Mouse (Mus musculus) fat pad, adult 2 months (tissue): ENCODE measurements around the gene Gm44965.
A peak's percentile ranks its signal among the peaks of the same experiment; 100 is the strongest.

Experiments used
- DNase-seq: peaks from one replicate; pipeline ENCODE4 v3.0.0-alpha.2; 2011; ENCODE audit warnings: low read depth, low spot score; ENCODE audit errors: extremely low read depth

The Gm44965 gene

DNA sequence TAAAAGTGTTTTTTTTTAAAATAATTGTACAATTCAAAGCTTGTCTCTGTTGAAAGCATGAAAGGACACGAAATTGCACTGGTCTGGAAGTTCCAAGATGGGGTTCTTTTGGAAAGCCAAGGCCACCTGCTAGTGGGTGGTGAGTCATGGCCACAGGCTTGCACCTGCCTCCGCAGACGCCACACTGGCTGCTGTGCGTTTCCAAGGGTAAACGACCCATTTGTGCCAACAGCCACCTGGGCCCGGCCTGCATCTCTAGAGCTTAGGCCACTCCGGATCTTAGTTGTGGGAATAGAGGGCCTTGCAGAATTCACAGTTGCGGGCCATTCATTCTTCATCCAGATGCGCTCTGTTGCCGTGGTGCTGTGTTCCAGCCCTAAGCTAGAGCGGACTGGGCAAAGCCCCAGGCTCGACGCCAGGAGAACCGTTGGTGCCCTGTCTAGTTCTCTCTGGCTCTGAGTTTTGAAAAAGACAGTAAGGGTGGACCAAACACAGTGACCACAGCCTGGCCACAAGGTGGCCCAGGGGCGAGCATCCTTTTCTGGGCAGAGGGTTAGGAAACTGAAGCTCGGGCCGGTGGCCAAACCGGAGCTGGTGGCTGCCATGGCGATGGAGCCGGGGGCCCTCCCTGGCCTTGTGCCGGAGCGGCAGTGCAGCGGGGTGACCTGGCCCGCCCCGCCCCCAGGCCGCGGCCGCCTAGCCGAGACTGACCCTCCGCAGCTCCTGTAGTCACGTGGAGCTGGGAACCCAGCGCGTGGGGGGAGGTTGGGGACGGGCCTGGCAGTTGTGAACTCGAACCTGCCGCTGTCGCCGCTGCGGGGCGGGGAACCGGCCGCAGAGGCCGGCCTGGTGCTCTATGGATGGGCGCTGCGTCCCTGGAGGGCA is at the start of gene Gm44965, which contains the start of gene Repin1:
TSS of gene Gm44965 (plus strand) at position 784 of the 885 bp plus-strand sequence.
TSS of gene Repin1 (plus strand) at position 726 of the 885 bp plus-strand sequence.
- no peak for DNase-seq

DNA sequence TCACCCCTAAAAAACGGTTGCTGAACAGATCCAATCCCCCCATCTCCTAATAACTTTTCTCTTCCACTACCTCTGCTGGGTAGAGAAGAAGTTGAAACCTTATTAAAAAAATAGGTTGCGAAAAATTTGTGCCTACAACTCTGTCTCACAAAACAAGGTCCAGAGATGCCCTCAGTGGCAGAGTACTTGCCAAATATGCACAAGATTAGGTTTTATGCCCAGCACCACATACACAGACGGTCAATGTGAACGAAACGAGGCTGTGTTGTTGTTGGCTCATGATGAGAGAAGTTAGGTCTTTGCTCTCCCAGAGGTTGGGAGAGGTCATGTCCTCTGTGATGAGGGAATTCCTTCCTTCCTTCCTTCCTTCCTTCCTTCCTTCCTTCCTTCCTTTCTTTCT is 48.5 kb upstream of the Gm44965 start:
- no peak for DNase-seq

DNA sequence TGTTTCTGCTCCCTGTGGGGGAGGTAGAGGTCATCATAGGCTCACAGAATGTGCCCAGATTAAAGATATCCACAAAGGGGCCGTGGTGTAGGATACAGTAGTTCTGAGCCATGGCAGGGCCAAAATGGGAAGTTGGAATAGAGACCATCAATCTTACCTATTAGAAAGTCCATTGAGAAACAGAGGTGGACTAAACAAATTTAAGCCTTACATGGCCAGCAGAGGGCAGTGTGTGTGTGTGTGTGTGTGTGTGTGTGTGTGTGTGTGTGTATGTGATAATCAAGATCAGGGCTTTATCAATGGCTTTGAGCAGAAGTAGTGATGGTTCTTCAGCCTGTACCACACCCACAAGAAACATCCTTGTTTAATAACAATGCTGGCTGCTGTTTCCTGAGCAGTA is 47.5 kb upstream of the Gm44965 start:
- DNase-seq = no peak

DNA sequence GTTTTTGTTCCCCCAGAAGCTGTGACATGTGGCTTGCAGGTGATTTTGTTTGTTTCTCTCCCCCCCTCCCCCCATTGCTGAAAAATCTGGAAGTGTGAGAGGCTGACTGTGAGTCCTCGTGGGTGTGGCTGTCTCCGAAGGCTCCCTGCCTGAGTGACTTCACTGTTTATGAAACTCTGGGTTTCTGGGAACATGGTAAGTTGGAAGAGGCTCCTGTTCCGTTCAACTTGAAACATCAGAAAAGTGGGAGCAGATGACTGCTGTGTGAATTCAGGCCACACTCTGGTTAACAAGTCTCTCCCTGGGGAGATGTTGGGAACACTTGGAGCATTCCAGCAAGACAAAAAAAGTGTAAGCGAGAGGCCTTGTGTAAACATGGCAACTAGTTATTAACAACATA is 46.9 kb upstream of the Gm44965 start:
- DNase-seq = no peak

DNA sequence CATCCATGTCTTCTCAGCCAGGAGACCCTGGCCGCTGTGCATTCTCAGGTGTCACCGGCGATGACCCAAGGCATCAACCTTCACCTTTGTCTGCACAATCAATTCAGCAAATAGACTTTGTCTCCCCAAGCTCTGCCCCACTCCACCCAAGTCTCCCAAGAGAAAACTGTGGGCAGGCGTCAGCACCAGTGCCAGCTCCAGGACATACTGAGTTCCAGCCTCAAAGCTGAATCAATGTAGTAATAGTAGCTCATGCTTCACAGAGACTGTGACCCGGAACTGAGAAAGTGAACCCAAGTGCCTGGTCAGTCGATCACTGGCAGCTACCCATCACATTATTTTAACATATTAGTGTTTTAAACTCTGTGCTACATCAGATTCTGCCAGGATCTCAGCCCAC is 45.4 kb upstream of the Gm44965 start:
- no peak for DNase-seq

DNA sequence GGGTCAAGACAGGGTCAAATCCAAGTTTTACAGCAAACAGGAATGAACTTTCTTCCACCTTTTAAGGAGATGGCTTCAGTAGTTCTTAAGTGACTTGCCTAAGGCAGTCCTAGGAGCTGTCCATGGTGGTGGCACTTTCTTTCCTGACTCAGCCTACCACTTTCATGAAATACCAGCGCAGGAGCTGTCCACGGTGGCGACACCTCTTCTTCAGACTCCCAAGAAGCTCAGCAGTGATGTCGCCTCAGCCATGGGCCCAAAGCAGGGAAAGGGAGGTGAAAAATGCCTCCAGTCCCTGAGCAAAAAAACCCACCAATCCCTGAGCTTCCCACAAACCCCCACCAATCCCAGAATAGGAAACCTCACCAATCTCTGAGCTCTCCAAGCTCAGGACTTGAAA is 40.8 kb upstream of the Gm44965 start:
- DNase-seq = no peak

DNA sequence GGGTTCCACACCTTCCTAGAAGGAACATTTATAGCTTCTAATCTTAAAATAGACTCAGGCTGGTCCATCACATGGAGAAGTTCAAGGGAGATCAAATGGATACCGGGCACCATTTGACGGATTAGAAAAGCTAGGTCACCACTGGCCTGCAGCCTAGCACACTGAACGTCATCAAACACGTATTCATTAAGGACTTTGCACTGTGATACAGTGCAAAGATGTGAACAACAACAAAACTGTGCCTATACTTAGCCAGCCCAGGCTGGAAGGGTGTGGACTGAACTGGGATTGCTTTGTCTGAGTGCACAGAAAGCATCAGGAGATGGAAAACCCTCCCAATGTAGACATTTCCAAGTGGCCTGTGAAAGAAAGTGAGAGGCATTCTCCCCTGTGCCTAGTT is 39.9 kb upstream of the Gm44965 start:
- no peak for DNase-seq

DNA sequence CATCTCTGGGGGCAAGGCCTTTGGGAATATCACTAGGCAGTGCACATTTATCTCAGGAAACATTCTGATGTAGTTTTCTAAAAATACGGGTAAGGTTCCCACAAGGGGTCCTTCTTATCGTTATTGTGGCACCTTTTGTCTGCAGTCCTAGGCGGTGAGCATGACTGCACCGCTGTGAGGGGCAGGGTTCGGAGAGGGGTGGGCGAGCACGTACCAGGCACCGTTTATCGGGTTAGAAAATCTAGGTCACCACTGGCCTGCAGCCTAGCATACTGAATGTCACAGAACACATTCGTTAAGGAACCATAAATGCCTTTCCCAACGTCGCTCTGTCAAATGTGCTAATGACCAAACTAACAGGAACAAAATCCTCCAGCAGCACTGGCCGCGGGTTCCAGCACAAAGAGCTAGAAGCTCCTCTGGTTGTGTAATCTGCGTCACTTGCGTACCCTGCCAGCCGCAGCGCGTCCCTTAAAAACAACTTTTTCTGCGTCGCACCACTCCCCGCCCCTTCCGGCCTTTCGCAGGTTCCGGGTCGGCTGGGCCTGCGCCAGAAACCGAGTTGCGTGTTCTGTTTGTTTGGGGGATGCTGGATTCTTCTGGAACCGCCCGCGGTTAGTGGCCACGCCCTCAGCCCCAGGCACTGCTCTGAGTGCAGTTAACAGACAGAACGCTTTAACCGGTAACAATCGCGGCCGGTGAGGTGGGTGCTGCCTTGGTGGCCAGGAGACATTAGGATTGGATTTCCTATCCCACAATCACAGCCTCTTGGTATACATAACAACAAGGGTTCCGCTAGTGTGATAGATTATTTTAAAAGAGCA is 39.2 kb upstream of the Gm44965 start, which contains the start of gene Lrrc61:
TSS of gene Lrrc61 (plus strand) at position 517 of the 824 bp plus-strand sequence.
- DNase-seq = peak; percentile 45

DNA sequence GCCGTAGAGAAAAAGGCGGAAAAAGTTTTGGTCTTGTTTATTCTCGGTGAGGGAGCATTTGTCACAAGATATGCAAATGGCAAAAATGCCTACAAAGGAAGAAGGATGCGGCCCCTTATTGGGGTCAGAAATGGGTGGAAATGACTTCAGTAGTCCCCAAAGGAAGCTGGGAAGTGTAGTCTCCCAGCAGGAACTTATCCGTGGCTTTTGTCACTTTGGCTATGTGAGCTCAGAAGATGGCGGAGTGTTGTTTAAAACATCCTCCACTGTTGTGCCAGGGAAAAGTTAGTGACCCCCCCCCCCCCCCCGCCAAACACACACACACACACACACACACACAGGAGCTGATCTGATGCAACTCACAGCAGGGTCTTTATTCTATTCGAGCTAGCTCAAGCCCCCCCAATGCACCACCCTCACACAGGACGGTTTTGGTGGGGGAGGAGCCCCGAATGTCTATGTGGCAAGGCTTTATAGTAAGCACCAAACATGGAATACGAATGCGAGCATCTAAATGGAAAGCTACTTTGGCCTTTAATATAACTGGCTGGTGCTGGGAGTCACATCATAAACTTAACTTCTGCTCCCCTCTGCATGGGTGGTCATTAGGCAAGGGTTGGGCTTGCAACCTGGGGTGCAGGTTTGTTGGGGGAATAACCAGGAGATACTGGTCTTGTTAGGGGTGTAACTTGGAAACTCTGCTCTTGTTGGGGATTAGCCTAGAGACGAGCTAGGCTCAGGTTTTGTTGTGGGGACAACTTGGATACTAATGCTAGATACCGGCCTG is 38.4 kb upstream of the Gm44965 start:
- no peak for DNase-seq

DNA sequence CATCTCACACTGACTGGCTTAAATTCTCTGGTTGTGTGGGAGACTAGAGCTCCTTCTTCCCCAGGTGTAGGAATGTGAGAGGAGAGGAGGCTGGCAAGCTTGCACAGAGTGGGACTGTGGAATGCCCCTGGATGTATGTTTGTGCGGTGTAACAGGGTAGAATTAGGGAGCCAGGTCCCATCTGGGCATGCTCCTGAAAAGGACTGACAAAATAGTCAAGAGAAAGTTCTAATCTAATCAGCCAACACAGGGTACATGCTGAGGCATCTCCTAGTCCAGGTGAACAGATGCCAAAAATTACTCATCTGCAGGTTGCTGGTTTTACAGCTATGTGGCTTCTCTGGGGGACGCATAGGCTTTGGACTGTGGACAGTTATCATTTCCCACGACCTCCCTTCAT is 37.8 kb upstream of the Gm44965 start:
- DNase-seq = no peak

DNA sequence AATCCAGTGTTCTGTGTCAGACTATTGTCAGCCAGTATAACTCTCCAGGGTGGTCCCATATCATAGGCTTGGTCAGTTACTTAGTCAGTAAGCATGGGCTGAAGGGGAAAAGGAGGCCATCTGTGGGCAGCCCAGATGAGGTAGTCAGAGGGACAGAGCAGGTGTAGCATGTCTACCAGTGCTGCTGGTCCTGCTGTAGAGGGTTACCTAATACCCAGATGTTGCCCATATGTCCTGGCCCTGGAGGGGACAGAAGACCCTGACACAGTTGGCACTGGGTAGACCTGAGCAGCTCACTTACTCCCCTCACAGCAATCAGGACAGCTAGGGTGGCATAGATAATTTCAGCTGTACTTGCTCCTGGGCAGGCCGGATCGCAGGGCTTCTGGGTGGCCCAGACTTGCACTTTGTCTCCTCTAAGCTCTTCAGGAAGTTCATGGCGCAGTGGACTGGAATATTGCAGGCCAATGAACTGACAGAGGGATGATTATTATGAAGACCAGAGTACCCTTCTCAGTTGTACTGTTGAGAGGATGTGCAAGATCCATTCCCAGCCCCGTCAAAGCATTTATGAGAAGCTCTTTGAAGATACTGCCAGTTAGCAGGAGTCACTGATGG is 27.9 kb upstream of the Gm44965 start:
- no peak for DNase-seq

DNA sequence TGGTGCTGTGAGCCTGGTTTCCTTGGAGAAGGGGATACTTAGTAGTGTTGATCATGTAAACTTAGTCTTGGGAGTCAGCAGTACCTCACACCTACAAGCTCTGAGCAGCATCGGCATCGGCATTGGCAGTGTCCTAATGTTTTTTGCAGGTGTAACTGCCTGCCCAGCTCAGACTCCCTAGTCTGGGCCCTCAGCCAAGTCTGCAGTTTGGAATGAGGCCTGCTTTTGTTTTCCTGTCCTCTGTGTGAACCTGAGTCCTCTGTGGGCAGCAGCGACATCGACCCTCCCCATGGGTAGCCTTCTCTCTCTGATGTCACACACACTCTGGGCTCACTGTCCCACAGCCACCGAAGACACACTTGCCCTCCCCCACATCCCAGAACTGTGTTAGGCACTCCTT is 27.4 kb upstream of the Gm44965 start:
- no peak for DNase-seq

DNA sequence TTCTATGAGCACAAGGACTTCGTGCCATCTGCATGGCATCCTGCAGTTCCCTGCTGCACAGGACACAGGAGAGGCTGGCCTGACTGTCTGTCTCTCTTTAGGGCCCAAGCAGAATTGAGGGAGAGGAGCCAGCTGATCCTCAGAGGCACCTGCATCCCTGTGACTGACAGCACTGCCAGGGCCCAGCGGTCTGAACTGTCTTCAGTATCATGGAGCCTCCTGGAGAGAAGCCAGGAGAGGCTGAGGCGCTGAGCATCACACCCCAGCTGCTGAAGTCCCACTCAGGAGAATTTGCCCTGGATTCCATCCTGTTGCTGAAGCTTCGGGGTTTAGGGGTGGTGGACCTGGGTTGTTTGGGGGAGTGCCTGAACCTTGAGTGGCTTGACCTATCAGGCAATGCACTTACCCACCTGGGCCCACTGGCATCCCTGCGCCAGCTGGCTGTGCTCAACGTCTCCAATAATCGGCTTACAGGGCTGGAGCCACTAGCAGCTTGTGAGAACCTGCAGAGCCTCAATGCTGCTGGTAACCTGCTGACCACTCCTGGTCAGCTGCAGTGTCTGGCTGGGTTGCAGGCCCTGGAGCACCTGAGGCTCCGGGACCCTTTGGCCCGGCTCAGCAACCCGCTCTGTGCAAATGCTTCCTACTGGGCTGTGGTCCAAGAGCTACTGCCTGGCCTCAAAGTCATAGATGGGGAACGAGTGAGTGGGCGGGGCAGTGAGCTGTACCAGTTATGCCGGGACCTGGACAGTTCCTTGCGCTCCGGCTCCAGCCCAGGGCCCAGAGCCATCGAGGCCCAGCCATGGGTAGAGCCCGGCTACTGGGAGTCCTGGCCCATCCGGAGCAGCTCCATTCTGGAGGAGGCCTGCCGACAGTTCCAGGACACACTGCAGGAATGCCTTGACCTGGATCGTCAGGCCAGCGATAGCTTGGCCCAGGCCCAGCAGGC is 25.4 kb upstream of the Gm44965 start:
- DNase-seq = no peak

DNA sequence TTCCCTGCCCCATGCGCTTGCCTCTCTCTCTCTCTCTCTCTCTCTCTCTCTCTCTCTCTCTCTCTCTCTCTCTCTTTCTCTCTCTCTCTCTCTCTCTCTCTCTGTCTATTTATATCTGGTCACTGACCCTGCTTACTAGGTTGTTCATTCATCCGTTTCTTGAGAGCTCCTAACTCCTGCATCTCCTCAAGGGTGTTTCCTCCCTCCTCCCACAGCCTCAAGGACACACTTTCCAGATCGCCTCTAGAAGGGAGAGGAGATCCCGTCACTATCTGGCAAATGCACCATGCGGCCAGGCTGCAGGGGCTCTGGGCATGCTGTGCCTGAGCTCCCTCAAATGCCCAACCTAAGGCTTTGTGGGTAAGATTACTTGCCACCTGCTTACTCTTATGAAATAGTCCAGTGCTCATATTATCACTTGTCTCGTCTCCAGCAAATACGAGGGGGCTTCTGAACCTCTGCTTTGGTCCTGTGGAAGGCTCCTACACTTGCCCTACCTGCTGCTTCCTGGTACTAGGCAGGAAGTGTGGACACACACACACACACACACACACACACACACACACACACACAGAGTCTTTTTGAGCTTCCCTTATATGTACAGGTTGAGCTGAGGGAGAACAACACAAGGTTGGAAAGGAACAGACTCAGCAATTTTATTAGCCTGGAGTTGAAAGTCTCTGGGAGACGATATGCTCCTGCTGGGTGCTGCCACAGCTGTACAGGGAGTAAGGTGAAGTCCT is 24.5 kb upstream of the Gm44965 start:
- DNase-seq = no peak

DNA sequence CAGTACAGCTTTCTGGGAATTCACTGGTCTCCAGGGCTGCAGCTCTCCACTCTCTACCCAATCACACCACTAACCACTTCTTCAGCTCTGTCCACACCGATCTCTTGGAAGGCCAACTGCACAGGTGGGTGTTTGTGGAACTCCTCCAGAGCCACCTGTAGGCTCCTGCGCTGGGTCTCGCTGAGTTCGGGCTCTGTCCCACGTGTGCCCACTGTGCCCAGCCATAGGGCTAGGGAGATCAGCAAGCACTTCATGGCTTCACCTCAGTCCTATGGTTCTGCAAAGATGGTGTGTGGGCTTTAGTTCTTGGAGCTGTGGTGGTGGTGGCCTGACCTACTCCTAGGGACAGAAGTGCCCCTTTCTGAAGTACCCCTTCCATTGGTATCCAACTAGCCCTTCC is 21.7 kb upstream of the Gm44965 start:
- DNase-seq = no peak

DNA sequence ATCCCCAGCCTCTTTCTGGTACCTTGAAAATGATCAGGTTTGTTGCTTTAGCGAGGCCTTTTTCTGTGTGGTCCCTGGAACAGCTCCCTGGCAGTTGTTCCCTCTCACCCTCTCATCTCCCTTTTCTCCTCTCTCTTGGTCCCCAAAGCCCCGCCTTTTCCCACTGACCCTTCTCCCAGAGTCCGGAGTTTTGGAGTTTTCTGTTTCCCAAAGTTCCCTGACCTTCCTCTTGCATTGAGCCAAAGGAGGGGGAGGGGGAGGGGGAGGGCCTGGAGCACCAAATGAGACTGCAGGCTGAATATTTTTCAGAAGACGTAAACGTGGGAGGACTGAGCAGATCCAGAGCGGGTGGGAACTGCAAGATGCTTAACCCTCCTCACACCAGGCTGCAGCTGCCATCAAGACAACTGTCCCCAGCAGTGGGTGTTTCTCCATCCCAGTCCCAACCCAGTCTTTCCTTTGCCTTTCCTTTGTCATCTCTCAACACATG is 21.1 kb upstream of the Gm44965 start, which contains the start of gene Rarres2:
TSS of gene Rarres2 (minus strand) at position 218 of the 490 bp plus-strand sequence.
- DNase-seq = no peak

DNA sequence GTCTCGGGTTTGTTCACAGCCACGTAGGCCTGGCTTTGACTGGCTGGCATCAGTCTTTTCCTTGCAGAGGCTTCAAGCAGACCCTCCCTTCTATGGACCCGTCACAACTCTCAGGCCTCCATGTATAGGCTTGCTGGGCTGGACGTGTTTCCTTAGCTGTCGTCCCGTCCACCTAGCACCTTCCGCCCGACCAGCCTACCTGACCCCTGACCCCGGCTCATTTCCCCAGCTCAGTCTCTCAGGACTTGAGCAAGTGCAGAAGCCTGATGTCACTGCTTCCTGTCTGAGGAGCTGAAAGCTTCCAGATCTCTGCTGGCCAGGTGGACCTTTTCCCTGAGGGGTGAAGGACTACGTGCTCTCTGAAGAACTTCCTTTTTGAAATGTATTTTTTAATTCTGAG is 20.5 kb upstream of the Gm44965 start:
- DNase-seq = no peak

DNA sequence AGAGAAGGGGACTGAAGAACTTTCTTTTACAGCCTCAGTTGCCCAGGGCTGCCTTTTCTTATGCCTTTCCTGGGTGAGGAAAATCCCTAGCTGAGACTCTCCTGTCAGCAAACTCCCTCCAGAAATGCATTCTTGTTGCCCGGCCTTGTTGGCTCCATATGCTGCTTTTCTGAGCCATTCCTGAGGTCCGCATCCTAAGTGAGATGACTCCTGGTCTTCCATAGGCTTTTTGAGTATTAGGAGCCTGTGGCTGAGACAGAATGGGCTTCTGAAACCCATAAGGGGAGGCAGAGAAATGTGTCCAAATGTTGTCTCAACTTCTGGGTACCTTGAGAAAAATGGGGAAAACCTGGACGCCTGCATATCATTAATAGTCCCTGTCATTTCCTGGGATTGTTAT is 19.8 kb upstream of the Gm44965 start:
- no peak for DNase-seq

DNA sequence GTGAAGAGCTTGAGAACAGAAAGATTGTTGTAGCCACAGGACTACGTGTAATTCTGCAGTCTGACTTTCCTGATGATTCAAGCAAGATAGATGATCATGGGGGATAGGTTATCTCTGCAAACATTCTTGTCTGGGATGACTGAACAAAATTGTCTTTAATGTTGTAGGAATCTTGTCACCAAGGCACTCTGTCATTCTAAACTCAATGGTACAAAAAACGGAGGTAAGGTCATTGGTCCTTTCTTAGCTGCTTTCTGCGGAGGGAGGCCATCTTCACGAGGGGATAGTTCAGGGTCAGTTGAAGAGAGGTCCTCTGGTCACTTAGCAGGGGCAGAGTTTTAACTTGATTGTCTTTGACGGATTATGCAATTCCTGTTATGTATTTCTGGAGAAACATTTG is 15.0 kb upstream of the Gm44965 start:
- no peak for DNase-seq
